Mouse (Mus musculus) urinary bladder, postnatal 14 days (tissue): ENCODE measurements around the gene Arntl2.
"Not testable (repeated sequence)": the region's sequence is repeated elsewhere in the genome, so short reads cannot be mapped to it uniquely, and the experiment has no call there.

Experiments
- DNase-seq: peaks from one replicate; pipeline ENCODE4 v3.0.0; 2021; ENCODE audit warnings: low spot score

Gene Arntl2

DNA sequence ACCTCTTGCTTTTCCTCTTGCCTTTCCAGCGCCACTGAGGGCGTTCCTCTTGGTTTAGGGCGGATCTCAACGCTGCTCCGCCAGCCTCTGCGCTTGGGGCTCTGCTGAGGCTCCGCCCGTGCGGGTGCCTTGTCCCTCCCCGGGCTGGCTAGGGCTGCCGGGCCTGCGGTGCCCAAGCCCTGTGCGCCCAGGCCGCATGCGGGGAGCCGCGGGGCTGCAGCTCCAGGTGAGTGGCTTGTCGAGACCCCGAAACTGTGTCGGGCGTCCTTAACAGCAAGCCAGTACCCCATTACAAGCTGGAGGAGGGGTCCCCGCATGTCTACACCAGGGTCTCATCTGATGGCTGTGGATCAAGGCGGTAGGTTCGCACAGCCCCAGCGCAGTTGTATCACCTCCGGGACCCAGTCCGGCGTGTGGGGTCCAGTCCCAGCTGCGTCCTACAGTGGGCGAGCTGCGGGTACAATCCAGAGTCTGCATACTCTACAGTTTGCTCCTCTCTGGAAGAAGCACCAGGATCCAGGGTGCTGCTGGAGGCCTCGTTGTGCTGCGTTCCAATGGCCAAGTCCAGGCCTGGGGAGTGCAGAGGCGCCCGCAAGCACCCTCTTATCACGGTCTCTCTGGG is at the start of gene Arntl2:
Arntl2 (plus strand) TSS at position 132 of the 622 bp plus-strand sequence.
- DNase-seq = peak; percentile 80

- no peak for DNase-seq
These were observed 49.3 kb upstream of the Arntl2 start for GRCm38 (mm10) chr6:146746577-146746976.

GRCm38 (mm10) chr6:146747057-146747456 is 48.8 kb upstream of the Arntl2 start:
- no peak for DNase-seq

GRCm38 (mm10) chr6:146748271-146748670 is 47.6 kb upstream of the Arntl2 start:
- DNase-seq = no peak

GRCm38 (mm10) chr6:146751671-146752070 is 44.2 kb upstream of the Arntl2 start:
- peak; percentile 41 for DNase-seq

DNA sequence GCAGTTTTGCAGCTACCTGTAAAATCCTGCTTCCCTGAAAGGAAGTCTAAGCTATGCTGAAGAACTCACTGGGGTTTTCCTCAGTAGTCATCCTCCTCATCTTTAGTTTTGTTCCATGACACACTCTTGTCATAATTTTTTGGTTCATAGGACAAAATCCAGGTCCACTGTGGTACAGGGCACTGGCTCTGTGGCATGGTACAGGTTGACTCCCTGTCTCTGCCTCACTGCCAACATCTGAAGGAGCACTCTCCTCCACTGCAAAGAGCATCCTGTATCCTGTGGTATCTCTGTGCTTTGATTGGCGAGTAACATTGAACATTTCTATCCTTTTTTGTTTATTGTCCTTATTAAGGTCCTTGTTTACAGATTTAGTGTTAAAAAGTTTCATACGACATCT is 43.7 kb upstream of the Arntl2 start:
- no peak for DNase-seq

GRCm38 (mm10) chr6:146752612-146753011 is 43.2 kb upstream of the Arntl2 start:
- no peak for DNase-seq

DNA sequence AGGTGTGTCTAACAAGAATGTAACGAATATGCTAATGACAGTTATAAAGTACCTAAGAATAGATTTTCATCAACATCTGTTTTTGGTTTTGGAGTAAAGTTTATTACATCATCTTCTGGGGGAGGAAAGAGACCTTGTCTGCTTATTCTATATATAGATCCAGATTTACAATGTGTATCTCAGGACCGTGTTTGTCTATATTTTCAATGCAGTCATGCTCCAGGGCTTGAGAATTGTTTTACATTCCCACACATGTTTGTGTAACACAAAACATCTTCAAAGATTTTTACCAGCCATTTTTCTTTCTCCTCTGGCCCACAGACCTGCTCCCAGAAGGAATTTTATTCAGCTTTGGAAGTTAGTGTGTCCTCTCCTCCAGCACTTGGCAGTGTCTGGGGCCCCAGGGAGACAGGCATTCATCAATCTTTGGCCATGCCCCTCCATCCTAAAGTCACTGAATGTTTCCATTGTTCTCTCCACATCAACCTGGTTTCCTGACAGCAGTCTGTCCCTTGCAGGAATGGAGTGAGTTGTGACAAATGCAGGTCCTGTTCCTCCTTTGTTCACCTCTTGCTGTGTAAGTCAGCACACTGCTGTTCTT is 42.2 kb upstream of the Arntl2 start:
- no peak for DNase-seq

DNA sequence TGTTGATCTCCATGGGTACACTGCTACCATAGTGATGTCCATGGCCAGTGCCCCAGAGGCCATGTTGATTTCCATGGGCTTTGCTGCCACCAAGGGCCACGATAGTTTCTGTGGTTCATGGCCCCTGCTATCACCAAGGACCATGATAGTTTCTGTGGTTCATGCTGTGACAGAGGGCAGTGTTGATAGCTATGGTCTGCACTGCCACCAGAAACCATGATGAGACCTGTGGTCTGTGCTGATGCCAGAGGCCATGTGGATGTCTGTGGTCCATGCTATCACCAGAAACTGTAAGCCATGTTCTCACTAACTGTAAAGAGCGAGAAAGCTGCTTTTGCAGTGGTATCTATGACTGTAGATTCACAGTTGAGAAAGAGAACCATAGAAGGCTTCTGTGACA is 40.7 kb upstream of the Arntl2 start:
- DNase-seq = no peak

DNA sequence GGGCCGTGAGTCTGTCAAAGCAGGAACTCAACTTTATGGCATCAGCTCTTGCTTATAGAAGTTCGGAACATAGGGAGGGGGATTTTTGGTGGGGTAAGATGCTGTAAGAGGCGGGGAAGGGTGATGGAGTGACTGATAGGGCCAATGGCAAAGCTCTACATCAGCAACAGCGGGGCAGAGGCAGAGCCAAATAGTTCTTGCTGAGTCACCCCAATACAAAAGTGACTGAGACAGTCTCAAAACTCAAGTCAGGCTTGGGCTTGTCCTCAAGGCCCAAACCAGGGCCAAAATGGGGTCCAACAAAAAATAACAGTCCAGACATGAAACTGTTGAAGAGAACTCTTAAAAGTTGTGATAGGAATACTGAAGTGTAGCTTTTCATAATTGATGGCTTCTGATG is 40.2 kb upstream of the Arntl2 start:
- DNase-seq = no peak

GRCm38 (mm10) chr6:146759027-146759426 is 36.8 kb upstream of the Arntl2 start:
- DNase-seq = no peak

DNA sequence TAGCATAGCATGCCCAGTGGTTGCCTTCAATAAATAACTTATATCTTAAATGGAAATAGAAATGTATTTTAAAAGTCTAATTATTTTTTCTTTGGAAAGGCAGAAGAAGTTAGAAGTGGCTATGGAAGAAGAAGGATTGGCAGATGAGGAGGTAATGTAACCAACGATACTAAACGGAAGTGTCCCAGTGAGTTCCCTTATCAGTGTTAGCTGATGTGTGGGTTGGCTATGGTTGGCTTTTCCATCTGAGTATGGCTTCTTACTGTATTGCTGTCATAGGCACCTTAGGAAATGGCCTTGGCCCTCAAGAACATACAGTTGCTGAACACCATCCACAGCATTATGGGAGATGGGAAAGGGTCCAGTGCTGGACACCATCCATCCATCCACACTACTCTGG is 35.8 kb upstream of the Arntl2 start:
- DNase-seq = no peak

GRCm38 (mm10) chr6:146760736-146761135 is 35.1 kb upstream of the Arntl2 start:
- no peak for DNase-seq

DNA sequence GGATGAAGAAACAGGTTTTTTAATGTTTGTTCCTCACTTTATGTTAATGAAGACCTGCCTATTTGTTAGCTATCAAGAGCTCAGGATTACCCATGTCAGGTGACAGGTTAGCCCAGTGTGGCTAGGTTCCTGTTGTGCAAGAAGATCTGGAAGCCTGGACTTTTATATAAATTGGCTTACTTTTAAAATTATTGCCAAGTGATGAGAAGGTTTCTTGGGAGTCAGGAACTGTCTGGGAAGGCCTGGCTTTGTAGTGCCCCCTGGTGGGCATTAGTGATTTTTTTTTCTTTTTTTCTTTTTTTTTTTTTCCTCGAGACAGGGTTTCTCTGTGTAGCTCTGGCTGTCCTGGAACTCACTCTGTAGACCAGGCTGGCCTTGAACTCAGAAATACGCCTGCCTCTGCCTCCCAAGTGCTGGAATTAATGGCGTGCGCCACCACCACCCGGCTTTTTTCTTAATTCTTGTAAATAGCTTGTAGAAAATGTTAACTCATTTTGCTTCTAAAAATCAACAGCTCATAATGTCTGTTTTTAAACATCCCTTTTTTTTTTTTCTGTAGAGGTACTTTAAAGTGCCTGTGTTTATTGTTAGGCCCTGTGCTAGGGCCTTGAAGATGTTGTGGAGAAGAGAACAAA is 33.5 kb upstream of the Arntl2 start:
- DNase-seq = no peak

DNA sequence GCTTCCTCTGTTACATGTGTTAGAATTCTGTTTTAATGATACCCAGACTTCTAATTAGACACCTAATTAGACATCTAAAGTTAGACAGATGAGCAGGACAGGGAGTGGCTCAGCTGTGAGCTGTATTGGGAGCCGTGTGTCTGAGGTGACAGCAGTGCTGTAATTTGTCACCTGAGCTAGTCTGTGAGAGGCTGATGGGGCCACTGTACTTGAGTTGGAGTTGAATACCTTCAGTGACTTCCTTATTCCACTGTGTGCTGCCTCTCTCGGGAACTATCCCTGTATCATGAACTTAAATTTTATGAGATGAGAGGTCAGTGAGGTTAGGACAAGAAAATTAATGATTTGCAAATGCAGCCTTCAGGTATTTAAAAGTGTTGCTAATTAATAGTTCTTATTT is 31.3 kb upstream of the Arntl2 start:
- DNase-seq = no peak

DNA sequence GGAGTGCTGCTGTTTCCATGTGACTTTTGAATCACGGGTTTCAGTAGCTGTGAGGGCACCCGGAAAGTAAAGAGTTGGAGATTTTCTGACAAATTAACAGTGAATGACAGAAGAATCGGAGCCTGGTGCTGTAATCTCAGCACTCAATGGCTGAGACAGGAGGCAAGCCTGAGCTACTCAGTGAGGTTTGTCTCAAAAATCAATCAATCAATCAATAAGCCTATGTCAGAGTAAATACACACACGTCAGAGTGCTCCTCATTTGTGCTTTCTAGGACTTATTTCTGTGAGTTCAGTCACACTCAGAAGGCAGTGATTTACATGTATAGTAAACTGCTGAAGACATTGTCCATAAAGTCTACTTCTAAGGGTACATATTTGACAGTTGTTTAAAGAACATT is 30.6 kb upstream of the Arntl2 start:
- no peak for DNase-seq

- DNase-seq = no peak
These were observed 26.9 kb upstream of the Arntl2 start for GRCm38 (mm10) chr6:146768813-146769404.

- DNase-seq = no peak
These were observed 25.7 kb upstream of the Arntl2 start for GRCm38 (mm10) chr6:146770005-146770745.

DNA sequence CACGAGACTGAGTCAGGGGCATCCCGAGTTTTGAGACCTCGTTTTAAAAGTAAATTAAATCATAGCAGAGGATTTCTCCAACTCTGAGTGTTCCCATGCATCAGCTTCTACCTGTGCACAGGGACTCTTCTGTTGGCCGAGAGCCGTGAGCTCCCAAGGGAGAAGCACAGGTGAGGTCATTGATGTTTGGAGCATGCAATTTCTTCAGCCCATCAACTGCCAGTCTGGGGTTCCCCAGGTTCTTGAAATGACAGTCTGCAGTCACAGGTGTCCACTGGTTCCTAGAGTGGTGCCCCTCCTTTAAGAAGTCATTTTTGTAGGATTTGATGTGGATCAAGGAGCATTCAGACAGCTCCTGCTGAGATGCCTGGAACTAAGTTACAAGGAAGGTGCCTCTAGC is 25.0 kb upstream of the Arntl2 start:
- no peak for DNase-seq

- not testable (repeated sequence) for DNase-seq
These were observed 20.0 kb upstream of the Arntl2 start for GRCm38 (mm10) chr6:146775864-146776263.

DNA sequence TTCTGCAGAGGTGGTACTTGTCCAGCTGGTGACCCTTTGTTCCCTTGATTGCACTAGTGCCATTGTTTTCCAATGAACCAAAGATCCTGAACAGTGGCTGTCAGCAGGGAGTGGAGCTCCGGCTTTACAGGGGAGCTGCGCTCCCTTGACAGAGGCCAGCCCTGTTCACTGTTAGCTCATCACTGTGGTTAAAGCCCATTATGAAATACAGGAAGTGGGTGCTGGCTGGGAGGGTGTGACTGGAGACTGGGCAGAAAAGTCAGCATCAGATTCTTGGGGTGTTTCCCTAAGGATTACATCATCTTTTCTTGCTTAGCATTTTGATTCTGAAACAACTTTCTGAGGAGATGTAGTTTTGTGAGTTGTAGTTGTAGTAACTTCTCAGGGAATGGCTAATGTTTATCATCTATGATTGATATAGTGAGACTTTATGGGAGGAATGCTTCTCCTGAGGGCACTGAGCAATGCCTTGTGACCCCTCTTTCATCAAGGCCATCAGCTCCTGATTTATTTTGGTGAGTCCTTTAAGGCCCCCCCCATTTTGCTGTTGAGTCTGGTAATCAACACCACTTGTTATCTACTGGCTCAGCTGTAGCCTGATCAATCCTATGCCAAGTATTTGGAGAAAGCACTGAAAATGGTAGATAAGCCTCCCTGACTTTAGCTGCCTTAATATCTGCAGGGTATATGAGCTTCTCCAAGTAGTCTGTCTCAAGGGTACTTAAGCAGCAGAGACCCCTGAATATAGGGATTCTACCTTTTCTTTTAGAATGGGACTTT is 19.1 kb upstream of the Arntl2 start:
- DNase-seq = peak; percentile 44

- no peak for DNase-seq
These were observed 17.8 kb upstream of the Arntl2 start for GRCm38 (mm10) chr6:146778055-146778454.
